Mouse (Mus musculus) retina, adult 2 months (tissue): ENCODE measurements around the gene Slc24a4.
"Not testable (repeated sequence)": the region's sequence is repeated elsewhere in the genome, so short reads cannot be mapped to it uniquely, and the experiment has no call there.

Experiments
- DNase-seq: peaks from one replicate; pipeline ENCODE4 v3.0.0-alpha.2; 2012; ENCODE audit warnings: low read depth, low spot score

The Slc24a4 gene

DNA sequence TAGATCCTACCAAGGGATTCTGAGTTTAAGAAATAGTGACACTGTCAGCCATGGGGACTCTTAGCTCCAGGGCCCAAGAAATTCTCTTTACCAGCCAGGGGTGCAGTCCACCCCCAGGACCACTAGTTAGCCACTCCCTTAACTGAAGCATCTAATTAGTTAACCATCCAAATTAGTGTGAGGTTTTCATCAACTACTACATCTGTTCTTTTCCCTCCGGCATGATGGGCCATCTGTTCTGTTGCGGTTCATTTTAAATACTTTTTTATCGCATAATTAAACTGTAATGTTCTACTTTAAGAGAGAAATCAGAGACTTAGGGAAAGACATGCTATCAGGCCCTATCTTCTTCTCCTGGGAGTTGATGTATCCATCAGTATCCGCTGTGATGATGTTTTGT lies 121.8 kb downstream of the Slc24a4 start:
- DNase-seq, result no peak

DNA sequence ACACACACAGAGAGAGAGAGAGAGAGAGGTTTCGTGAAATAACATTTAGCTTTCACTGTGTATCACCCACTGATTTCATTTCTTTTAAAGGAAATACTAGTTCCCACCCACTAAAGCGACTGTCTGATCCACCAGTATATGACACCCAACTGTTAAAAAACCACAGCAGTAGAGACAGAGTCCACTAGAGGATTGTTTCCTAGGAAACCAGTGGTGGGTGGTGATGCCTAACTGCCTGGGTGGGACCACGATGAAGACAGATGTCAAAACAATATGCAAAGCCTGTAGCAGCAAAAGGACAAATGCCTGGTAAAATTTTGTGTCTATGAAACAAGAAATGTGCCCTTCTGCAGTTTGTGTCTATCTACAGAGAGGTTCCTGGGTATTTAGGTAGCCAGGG lies 122.5 kb downstream of the Slc24a4 start:
- no peak for DNase-seq

DNA sequence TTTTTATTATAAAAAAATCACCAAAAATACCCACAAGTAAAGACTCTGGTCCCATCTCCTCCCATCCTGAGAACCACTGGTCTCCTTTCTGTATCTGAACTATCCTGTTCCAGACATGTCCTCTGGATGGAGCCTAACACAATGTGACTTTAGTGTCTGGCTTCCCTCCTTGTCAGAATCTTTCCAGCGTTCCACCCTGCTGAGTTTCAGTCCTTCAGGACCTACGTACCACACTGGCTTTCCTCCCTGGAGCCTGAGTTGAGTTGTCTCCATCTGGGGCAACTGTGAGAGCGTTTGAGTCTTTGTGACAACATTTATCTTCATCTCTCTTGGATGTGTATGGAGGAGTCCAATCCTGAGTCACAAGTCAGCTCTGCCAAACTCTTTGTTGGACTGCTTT lies 123.5 kb downstream of the Slc24a4 start:
- no peak for DNase-seq

DNA sequence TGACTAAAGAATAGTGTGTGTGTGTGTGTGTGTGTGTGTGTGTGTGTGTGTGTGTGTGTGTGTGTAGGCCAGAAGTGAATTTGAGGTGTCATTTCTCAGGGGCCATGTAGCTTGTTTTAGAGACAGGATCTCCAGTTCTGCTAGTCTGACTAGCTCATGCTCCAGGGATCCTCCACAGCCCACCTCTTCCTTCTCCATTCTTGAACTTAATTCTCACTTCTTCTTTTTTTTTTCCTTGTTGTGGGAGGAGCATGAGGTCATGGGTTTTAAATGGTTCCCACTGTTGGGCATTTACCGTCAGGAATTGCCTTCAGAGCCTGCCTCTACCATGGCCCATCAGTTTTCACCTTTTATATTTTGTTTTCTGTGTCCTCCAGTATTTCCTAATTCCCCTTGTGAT lies 124.0 kb downstream of the Slc24a4 start:
- DNase-seq, result no peak

DNA sequence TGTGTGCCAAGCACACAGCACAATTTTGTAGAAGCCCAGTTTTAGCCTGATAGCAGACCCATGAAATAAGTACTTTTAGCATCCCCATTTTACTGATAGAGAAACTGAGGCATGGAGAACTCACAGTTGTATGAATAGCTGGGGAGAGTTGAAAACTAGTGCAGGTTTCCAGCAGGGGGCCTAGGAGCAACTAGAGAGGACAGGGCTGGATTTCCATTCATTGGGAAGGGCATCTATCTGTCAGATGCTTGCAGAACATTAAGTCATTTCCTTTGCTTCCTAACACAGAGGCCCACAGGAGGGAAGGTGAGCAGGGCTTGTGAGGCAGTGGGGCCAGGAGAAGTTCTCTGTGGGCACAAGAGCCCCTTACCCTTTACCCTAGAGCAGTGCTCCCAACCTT lies 126.5 kb downstream of the Slc24a4 start:
- DNase-seq, result no peak

DNA sequence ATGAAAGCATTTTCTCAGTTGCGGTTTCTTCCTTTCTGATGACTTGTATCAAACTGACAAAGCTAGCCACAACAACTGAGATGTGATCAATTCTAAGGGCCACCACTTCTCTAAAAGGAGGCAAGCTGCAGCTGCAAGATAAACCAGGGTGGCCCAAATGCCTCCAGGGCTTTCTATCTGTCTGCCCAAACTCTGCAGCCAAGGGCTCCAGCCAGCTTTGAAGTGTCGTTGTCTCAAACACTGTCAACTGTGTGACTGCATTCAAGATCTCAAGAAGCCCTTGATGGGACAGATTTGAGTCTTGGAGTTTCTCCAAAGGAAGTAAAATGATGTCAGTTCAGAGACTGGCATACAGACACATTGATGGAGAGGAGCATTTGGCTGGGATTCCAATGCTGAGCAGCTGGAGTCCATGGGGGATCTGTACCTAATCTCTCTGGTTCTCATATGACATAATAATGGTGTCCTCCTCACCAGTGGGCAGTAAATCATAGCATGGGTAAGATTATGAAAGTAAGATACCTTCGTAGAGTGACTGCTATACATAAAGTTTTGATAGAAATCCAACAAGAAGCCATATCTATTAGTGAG lies 130.1 kb downstream of the Slc24a4 start:
- DNase-seq, result no peak

DNA sequence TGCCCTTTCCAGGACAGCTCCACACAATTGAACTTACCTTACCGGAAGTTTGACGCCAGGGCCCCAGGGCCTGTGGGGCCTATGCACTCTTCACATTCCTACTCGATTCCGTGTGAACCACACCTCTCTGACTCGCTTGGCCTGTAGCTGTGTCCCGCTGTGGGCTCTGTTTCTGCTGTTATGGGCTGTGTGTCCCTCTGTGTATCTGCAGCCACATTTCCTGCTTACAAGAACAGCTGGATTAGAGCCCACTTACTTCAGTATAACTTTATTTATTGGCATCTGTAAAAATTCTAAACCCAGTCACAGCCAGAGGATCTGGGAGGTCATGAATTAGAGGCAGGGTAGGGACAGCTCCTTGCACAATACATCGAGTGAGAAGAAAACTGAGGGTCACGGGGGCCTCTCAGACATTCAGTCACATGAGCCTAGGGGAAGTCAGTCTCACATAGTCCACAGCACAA lies 133.4 kb downstream of the Slc24a4 start:
- no peak for DNase-seq

DNA sequence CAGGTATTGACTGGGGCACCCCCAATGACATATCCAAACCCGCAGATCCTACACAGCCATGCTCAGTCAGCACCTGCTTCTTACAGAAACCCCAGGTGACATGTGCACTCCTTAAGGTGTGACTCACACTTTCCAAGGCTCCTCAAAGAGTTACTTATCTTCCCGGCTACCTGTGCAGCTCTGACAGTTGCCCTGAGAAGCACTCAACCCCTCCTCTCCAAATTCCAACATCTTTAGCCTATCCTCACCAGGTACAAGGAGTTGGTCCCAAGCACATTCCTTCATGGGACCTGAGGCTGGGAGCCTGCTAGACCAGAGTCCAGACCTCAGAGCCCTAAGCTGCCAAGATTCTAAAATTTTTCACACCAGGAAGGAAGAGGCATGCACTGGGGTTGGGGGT lies 134.3 kb downstream of the Slc24a4 start:
- DNase-seq, result no peak

DNA sequence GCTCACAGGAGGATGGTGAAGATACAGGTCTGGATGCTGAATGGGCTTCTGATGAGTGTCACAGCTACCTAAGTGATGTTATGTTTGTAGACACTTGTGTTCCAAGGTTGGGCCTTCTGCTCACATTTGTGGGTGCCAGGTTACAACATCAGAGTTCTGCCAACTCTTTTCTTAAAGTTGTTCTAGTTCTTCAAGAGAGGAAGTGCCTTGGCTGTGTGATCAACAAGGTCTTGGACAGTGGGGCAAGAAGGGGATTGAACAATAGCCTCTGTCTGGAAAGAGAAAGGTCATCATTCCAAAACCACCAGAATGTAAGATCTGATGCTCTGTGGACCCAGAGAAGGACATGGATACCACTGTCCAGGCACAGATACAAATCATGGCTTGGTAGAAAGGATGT lies 134.7 kb downstream of the Slc24a4 start:
- DNase-seq, result no peak

DNA sequence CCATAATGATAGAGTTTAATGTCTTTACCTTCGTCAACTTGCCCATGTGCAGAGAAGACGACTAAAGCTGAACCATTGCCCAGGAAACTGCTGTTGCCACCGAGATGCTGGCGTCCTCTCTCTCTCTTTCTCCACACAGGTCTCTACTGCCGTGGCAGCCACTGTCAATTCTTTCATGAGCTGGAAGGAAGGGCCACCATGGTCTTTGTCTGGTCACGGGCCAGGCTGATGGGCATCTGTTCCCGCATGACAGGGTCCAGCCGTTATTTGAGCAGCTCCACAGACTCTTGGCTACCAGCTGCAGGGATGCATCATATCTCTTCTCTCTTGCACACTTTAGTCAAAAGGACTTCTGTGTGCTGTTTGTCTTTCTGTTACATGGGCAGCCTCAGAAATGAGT lies 137.9 kb downstream of the Slc24a4 start:
- DNase-seq, result no peak

DNA sequence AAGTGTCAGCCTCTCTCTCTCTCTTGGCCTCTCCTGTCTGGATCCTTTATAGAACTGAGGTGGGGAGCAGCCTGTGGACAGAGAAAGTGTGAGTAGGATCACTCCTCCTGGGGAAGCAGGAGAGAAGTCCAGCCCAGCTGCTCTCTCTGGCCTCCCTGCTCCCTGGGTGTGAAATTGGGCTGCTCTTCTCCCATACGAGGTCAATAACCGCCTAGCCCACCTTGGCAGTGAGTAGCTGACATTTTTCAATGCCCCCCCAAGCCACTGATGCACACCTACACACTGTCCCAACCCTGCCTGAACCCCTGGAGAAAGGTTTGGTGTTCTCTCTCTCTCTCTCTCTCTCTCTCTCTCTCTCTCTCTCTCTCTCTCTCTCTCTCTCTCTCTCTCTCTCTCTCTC lies 140.6 kb downstream of the Slc24a4 start:
- DNase-seq, result no peak

DNA sequence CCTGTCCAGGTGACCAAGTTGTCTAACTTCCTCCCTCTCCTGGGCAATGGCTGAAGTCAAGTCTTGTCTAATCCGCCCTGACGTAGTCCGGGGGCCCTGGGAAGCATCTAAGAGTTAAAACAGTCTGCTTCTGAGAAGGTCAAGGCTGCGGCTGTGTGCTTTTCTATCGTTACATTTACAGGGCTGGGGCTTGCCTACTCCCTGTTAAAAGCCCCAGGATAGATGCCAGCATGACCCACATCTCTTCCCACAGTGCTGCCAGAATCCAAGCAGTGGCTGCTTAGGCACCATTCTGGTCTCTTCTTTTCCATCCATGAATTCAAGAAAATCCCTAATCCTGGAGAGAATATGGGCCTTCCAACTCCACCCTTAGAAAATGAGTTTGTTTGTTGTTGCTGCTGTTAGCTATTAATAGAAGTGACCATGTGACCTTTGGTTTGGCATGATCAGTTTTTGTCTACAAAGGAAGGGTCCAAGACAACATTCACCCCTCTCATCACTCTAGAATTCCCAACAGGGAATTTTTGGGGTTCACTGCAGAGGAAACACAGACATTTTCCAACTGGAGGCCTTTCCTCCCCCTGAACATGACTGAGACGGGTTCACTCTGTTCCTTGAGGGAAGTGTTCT lies 142.4 kb downstream of the Slc24a4 start:
- DNase-seq, result no peak

DNA sequence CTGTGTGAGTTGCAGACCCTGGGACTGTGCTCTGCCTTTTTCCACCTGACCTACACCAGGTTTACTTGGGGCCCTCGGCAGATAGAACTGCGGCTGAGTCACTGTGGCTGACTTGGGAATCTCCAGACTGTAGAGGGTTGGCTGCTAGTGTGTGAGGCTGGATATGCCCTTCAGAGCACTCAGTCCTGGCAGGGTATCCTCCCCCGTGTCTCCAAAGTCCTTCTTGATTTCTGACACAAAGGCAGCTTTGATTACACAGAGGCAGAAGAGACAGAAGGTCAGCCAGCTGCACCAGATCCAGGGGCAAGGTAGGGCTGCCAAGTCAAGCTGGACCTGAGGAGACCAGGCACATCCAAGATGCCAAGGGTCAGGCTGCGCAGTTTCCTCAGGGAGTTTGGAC lies 142.9 kb downstream of the Slc24a4 start:
- DNase-seq, result no peak

DNA sequence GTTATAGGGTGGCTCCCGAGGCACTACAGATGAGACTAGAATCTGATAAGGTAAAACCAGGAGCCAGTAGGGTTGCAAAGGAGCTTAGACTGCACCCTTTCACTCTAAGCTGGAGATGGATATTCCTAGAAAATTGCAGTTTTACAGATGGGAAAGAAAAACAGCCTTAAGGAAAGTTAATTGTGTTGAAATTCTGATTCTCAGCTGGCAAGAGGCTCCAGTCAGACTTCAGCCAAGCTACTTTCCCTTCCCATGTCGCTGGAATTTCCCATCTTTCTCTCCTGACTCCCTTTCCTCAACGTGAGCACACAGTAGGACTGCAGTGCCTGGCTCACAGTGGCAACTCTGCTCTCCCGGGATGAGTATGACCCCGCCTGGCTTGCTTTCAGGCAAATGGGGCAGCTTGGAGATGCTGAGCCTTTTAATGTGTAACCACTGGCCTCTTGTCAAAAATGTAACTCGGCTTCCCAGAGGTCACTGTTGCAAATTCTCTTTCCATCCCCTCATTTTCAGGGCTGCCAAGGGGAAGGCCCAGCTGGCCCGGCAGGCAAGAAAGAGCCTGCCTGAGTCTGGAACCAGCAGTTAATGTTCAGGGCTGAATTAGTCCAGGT lies 147.4 kb downstream of the Slc24a4 start:
- DNase-seq, result no peak

DNA sequence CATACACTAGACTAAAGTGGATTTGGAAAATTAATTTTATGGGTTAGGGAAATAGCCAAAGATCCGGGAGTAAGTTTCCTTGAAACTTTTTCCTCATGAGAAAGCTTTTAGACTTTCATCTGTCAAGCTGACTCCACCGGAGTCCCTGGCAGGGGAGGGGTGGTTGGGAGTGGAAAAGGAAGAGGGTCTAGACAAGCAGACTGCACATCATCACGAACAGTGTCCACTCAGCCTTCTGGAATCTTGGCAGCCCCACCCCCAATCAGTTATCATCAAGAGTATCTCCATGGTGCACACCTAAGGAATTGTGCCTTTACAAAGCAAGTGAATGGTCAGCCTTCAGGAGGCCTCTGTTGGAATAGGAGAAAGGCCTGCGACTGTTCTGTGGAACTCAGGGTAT lies 151.8 kb downstream of the Slc24a4 start:
- not testable (repeated sequence) for DNase-seq

DNA sequence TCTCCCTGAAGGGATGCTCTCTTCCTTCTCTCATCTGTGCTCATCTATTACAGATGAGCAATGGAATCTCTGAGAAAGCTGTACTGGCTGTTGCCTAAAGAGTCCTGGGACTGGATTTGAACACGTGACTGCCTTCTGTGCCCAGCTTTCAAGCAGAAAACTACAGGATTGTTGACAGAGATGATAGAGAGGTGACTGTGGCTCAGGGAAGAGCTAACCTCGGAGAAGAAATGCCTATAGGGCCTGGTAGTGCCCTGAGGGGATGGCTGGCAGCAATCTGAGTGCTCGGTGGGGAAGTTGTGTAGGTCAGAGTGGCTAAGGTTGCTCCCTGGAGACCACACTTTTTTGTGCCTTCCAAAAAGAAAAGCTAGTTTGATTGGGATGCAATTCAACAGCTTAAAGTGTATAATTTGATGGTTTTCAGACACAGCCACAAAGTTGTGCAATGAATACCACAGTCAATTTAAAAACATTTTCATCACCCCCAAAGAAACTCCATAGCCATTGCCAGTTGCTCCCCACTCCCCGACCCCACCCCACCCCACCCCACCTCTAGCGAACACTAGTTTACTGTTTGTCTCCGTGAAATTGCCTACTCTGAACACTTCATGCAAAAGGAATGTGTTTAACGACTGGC lies 152.5 kb downstream of the Slc24a4 start:
- DNase-seq, result no peak

DNA sequence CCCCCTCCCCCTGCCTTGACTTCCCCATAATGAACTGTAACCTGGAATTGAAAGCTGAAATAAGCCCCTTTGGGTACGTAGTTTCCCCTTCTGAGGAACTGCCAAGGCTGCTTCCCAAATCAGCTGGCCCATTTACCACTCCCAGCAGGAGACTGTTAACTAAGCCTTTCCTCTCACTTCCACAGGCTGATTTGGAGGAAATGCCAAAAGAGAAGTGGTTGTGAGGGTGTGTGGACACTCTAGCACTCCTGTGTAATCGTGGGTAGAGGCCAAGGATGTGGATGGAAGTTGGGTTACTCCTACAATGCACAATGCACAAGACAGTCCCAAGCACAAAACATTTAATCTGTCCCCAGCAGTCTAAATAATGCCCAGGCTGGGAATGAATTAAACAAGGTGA lies 153.6 kb downstream of the Slc24a4 start:
- no peak for DNase-seq

DNA sequence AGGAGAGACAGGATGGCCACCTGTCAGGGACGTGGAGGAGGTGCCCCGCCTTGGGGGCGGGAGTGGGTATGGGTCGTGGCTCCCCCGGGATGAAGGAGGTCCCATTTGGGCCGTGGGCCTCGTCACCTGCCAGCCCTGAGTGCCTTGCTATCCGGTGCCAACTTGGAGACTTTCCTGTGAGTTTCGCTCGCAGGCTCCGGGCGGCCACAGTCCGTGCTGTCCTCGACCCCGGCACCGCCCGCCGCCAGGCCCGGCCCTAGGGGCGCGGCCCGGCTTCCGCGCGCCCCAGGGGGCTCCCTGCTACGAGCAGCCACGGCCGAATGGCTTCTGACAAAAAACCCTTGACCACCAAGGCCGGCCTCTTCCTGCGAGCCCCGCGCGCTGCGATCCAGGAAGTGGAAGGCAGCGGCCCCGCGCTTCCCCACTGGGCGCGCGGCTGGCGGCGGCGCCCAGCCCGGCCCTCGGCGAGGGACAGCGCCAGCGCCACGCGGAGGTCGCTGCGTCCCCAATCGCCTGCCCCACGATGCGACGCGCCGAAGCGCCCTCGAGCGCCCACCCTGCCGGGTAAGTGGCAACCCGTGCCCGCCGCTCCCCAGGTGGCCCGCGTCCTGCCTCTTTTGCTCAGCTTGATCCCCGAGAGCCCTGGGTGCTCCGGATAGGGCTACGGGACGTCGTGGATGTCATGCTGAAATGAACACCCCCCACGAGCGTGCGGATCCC lies 154.4 kb downstream of the Slc24a4 start, which contains the start of gene Rin3:
TSS of gene Rin3 (plus strand) at position 286 of the 720 bp plus-strand sequence.
- no peak for DNase-seq

DNA sequence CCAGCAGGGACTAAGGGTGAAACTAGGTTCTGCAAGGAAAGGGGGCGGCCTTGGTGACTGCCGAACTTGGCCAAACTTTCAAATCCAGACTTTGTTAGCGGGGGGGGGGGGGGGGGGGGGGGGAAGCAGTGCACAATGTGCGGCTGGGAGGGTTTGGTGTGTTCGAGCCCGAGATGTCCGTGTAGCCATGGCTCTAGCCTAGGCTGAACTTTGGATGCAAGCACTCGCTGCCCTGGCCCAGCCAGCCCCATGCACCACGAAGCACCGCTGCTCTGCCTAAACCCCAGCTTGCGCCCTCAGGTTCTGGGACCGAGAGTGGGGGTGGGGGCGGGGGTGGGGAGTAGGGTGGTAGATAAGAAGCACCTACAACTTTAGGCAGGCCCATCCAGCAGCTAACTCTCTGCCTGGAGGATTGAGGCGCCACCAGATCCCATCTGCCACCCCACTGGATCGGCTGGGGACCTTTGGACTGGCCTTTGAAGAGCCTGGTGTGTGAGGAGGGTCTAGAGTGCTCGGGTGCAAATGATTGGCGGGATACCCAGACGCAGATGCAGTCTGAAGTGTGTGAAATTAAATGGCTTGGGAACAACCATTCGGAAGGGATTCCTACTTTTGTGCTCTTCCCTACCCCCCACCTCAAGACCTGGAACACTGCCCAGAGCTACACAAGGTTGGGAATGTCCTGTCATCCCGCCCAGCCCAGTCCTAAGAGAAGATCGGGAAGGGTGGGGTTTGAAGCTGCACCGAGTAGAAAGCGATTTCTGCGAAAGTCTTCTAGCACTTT lies 155.1 kb downstream of the Slc24a4 start:
- no peak for DNase-seq

DNA sequence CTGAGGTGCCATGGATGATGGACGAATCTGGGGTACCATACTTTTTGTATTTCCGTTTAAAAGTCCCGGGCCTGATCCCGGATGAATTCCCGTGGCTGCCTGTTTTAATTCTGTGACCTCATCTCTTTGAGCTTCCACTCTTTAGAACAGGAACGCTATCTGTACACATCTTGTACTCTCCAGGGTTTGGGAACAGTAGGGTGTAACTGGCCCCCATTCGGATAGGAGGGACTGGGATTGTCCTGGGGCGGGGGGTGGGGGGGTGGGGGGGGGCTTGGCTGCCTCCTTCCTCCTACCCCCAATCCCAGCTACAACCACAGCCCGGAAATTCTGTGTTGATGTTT lies 155.7 kb downstream of the Slc24a4 start:
- no peak for DNase-seq

DNA sequence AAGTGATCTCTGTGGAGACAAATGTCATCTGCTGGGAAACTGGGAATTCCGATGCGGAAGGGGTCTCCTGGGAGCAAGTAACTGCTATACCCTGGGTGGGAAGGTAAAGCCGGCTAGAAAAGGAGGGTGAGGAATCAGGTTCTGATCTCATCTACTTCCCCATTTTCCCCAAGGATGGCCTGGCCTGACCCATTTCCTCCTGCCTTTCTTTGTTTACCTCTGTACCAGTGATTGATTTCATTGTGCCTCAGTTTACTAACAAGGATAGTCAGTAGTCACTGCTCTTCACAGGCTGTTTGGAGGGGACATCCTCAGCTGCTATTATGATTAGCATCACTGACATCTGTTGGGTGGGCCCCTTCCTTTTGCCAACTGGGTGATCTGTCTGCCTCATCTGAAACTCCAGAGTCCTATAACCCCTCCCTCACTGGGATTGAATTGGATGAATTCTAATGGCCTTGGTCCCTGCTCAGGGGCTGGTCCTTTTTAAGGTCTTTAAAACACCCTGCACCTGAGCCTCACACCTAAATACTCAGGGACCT lies 156.2 kb downstream of the Slc24a4 start:
- no peak for DNase-seq
